Mouse (Mus musculus) splenic B cell, adult 2 months (primary cell): ENCODE measurements around the gene Bcl2l12.

Source experiments
- DNase-seq: peaks from one replicate; pipeline ENCODE4 v3.0.0-alpha.2; 2011; ENCODE audit warnings: low read depth, low spot score
- H3K27me3 ChIP-seq: 2 replicates; pipeline ENCODE4 v1.6.1; 2012; ENCODE audit warnings: mild to moderate bottlenecking, low read length, moderate library complexity, mixed read lengths; ENCODE audit not compliant: control insufficient read depth, poor library complexity, insufficient read depth, severe bottlenecking
- H3K36me3 ChIP-seq: 2 replicates; pipeline ENCODE4 v1.6.1; 2012; ENCODE audit warnings: mild to moderate bottlenecking, low read length, moderate library complexity, mixed read lengths; ENCODE audit not compliant: control insufficient read depth, poor library complexity, insufficient read depth, severe bottlenecking

Gene Bcl2l12

GRCm38 (mm10) chr7:44986192-44986878 lies 12.2 kb downstream of the Bcl2l12 start, which contains the start of gene Prmt1:
TSS of gene Prmt1 (minus strand) at chr7:44986568.
- DNase-seq = peak; percentile 99
- H3K27me3 ChIP-seq = no peaks in the 10 kb centered on the region
- peaks cover under 1% of the 10 kb centered on the region for H3K36me3 ChIP-seq

GRCm38 (mm10) chr7:44985595-44986191 lies 12.8 kb downstream of the Bcl2l12 start:
- no peaks in the 10 kb centered on the region for H3K27me3 ChIP-seq
- peak; percentile 68 for DNase-seq

GRCm38 (mm10) chr7:44984833-44985164 lies 13.7 kb downstream of the Bcl2l12 start:
- DNase-seq = no peak
- Histone ChIP-seq H3K36me3 (peaks cover 5% of the 10 kb centered on the region), H3K27me3 (no peaks in the 10 kb centered on the region)

More at GRCm38 (mm10) chr7:44985595-44986191, 12.8 kb downstream of the Bcl2l12 start:
- peaks cover 5% of the 10 kb centered on the region for H3K36me3 ChIP-seq

GRCm38 (mm10) chr7:44983944-44984832 lies 14.3 kb downstream of the Bcl2l12 start:
- Histone ChIP-seq H3K27me3 (no peaks in the 10 kb centered on the region), H3K36me3 (peaks cover 9% of the 10 kb centered on the region)
- DNase-seq = no peak

- Histone ChIP-seq H3K36me3 (peaks cover 14% of the 10 kb centered on the region), H3K27me3 (no peaks in the 10 kb centered on the region)
- DNase-seq = peak; percentile 87
These were observed 15.4 kb downstream of the Bcl2l12 start for GRCm38 (mm10) chr7:44983085-44983484.

- DNase-seq = no peak
- Histone ChIP-seq H3K27me3 (no peaks in the 10 kb centered on the region), H3K36me3 (peaks cover 21% of the 10 kb centered on the region)
These were observed 17.0 kb downstream of the Bcl2l12 start for GRCm38 (mm10) chr7:44981539-44981938.

- no peaks in the 10 kb centered on the region for H3K27me3 ChIP-seq
- DNase-seq = no peak
- peaks cover 21% of the 10 kb centered on the region for H3K36me3 ChIP-seq
These were observed 20.2 kb downstream of the Bcl2l12 start for GRCm38 (mm10) chr7:44978300-44978699.

GRCm38 (mm10) chr7:44975117-44975419 lies 23.4 kb downstream of the Bcl2l12 start:
- no peak for DNase-seq
- Histone ChIP-seq H3K36me3 (peaks cover 16% of the 10 kb centered on the region), H3K27me3 (0 out of 2 replicates have a peak, but pooled peaks cover 2% of the 10 kb centered on the region)

GRCm38 (mm10) chr7:44974383-44975116 lies 24.0 kb downstream of the Bcl2l12 start, which contains the start of gene Cpt1c:
TSS of gene Cpt1c (minus strand) at chr7:44974851.
- H3K36me3 ChIP-seq = peaks cover 13% of the 10 kb centered on the region
- no peak for DNase-seq
- 0 out of 2 replicates have a peak, but pooled peaks cover 2% of the 10 kb centered on the region for H3K27me3 ChIP-seq

GRCm38 (mm10) chr7:44973415-44974130 lies 24.9 kb downstream of the Bcl2l12 start:
- Histone ChIP-seq H3K27me3 (0 out of 2 replicates have a peak, but pooled peaks cover 2% of the 10 kb centered on the region), H3K36me3 (peaks cover 7% of the 10 kb centered on the region)
- no peak for DNase-seq

- Histone ChIP-seq H3K36me3 (no peaks in the 10 kb centered on the region; the same call in 1 of the 2 replicates), H3K27me3 (0 out of 2 replicates have a peak, but pooled peaks cover 2% of the 10 kb centered on the region)
- DNase-seq = no peak
These were observed 27.4 kb downstream of the Bcl2l12 start for GRCm38 (mm10) chr7:44971142-44971541.

GRCm38 (mm10) chr7:44970231-44970691 lies 28.3 kb downstream of the Bcl2l12 start:
- DNase-seq = peak; percentile 80
- H3K27me3 ChIP-seq = 0 out of 2 replicates have a peak, but pooled peaks cover 2% of the 10 kb centered on the region
- H3K36me3 ChIP-seq = no peaks in the 10 kb centered on the region

- no peak for DNase-seq
- Histone ChIP-seq H3K36me3 (no peaks in the 10 kb centered on the region), H3K27me3 (0 out of 2 replicates have a peak, but pooled peaks cover 2% of the 10 kb centered on the region)
These were observed 31.9 kb downstream of the Bcl2l12 start for GRCm38 (mm10) chr7:44966638-44967037.

GRCm38 (mm10) chr7:44965975-44966374 lies 32.5 kb downstream of the Bcl2l12 start:
- no peaks in the 10 kb centered on the region for H3K36me3 ChIP-seq
- peak; percentile 43 for DNase-seq
- H3K27me3 ChIP-seq = no peaks in the 10 kb centered on the region
